Mouse (Mus musculus) kidney, postnatal 36 days (tissue): ENCODE data around the gene Hcn2.

ENCODE experiments used
- DNase-seq, 2 experiments: peaks; one replicate each; pipeline ENCODE4 v3.0.0; 2021 to 2022; ENCODE audit warnings: mixed read lengths in 2 of 2

Gene Hcn2

DNA sequence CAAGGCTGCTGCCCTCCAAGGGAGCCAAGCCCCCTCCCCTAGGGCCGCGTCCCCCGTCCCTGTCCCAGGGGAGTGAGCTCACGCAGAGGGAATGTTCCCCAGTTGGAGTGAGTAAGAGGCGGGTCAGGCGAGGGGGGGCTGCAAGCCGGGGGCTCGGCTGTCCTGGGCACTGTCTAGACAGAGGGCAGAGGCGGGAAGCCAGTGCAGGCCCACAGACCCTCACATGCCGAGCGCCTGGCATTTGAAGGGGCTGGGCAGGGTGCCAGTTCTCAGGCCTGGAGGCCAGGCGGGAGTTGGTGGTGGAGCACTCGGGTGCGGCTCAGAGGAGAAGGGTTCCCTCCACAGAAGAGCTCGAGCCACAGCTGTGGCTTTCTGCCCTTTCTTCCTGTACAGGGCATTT, 61.6 kb downstream of the Hcn2 start:
- peak in 1 of 2 experiments; percentile 60 for DNase-seq

DNA sequence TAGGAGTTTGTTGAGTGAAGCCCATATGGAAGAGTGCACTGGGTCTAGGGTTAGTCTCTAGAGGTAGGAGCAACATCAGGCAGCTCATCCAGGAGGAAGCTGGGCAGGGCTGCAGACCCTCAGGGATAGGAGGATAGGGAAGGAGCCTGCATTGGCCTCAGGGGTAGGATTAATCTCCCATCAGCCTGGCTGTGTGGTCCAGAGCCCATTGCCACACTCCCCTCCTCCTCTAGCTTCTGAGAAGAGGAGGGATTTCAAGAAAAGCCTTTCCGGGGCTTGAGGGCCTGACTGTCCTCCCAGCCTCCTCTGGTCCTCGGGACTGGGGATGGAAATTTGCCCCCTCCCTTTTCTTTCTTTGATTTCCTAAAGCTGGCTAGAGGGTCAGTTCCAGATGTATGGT, 62.8 kb downstream of the Hcn2 start:
- no peak for DNase-seq

DNA sequence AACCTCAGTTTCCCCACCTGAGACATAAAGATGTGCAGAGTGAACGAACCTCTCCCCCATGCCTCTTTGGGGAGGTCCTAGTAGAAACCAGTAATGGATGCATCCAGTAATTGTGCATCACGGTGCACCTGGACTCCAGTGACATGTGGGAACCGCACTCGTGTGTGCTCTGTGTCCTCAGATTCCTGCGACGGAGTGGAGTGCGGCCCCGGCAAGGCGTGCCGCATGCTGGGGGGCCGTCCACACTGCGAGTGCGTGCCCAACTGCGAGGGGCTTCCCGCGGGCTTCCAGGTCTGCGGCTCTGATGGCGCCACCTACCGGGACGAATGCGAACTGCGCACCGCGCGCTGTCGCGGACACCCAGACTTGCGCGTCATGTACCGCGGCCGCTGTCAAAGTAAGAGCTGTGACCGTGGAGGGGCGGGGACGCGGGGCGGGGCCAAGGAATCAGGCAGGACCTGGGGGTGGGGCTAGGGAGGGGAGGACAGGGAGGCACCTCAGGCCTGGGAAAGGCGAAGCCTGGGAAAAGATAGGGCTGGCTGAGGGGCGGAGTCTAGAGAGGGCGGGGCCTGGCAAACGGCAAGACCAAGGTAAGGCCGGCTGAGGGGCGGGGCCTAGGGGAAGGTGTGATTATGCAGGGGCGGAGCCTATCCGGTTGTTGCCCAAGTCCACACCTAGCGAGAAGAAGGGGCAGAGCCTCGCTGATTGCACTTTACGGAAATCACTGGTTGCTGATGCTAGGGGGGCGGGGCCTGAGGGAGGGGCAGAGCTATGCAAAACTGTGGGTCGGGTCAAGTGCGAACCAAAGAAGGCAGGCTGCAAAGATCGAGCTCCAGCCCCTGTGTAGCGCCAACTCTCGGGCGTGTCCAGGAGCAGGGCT, 63.6 kb downstream of the Hcn2 start:
- DNase-seq = peak; percentile 99 to 100

DNA sequence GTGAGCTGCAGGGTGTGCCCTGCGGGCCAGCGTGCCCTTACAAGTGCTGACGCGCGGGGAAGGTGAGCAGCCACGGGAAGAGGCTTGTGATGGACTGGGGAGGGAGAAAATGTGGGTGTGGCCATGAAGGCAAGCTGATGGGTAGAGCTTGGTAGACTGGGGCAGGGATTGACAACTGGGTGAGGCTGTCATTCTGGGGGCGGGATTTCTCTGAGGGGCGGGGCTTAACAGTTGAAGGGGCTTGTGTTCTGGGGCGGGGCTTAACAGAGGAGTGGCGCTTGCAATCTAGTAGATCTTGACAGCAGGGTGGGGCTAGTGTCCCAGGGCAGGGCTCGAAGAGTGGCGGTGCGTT, 64.2 kb downstream of the Hcn2 start:
- DNase-seq = peak in 1 of 2 experiments; percentile 82

DNA sequence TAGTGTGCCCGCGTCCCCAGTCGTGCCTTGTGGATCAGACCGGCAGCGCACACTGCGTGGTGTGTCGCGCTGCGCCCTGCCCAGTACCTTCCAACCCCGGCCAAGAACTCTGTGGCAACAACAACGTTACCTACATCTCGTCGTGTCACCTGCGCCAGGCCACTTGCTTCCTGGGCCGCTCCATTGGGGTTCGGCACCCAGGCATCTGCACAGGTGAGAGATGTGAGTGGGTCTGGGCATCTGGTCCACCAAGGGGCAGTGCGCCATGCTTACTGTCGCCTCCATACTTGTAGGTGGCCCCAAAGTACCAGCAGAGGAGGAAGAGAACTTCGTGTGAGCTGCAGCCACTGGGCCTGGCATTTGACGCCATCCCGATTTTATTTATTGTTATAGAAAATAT, 64.7 kb downstream of the Hcn2 start:
- DNase-seq = no peak

DNA sequence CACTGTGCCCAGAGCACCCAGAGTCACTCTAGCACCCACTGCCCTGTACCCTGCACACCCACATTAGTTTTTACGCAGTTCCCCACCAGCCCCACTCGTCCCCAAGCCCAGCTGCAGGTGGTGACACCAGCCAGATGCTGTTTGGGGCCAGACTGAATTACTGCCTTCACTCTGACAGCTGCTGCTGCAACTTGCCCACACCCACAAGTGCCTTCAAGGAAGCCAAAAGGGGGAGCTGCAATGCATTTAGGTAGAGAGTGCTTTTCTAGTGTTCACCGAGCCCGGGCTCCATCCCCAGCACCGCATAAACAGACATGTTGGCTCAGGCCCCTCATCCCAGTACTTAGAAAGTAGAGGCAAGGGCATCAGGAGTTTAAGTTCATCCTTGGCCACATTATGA, 65.5 kb downstream of the Hcn2 start:
- DNase-seq = no peak

DNA sequence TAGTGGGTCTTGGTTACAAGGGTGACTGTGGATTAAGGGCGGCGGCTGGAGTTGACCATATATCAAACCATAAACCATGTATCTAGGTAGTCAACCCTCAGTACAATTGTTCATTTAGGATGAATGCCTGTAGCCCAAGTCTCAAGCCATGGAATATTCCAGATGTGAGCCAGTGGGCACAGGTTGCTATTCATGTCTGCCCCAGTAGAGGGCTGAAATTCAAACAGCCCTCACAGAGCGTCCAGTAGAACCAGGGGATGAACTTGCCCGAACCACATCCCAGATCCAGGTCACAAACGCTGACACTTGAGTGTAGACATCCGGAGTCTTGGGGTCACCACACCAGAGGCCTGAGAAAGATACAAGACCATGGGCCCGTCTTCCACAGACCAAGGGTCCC, 66.6 kb downstream of the Hcn2 start:
- peak in 1 of 2 experiments; percentile 67 for DNase-seq

DNA sequence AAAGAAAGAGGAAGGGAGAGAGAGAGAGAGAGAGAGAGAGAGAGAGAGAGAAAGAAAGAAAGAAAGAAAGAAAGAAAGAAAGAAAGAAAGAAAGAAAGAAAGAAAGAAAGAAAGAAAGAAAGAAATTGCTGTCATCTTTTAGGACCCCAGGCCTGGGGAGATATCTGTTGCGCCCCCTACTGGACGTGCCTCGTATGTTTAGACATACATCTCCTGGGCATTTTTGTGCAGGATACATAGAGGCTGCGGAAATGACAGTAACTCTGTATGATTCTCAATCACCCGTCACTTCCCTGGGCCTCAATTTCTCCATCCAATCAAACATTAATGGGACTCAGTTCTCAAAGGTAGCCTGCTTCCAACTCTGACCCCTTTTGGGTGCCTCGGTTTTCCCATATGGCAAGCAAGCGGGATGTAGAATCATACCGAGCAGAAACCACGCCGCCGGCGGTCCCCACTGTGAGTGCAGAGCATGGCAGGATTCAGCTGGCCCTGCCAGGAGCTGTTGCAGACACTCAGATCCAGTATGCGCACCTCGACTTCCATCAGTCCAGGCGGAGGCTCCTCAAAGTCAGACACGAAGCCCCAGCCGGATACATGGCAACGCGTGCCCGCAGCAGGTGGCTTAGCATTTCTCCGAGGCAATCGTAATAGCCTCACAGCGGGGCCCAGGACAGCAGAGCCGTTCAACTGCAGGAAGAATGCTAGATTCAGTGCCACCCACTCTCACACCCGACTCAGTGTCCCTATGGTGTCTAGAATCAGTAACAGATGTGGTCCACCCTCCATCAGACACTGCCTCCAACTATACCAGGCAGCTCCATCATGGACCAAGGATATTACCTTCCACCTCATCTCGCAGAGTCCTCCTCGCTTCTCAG, 67.7 kb downstream of the Hcn2 start:
- peak in 1 of 2 experiments; percentile 75 for DNase-seq
